11 mouse cellular contexts compared by ENCODE assay signal in the genomic region with DNA sequence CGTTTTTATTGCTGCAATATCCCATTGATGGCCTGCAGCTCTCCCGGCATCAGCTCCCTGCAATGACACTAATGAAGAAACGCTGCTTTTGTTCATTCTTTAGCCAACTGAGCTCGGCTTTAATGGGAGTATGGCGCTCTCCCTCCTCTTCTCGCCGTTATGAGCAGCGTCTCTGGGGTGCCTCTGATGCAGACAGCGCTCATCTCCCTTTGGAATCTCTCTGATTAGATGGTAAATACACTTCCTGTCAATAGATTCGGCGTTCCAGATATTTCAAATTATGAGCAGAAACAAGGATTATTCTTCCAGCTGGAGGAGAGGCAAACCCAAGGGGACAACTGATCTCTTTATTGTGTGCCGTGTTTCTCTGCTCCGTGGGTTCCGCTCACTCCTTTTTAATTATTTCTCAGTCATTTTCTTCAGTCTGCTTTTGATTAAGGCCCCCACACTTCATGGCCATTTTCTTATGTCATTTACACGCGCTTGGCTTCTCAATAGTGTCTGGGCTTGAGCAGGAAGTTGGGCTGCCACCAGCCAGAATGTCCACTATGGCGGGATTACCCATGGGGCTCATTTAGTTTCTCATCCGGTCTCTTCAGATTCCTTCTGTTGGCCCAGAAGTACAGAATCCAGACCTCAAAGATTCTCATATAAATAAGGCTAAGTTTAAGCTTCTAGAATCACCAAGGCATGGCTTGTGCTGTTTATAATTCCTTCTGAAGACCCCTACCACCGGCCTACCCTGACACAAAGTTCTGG. TPM values are rescaled to one million over a fixed set of nuclear protein-coding genes. Genes with fewer than 3 reads are reported as not detected.
A peak's percentile ranks its signal among the peaks of the same experiment; 100 is the strongest.
DNase-seq lines count a peak whose midpoint lies in the region; ATAC-seq and TF ChIP-seq lines count a peak whose summit lies in the region.
"Had no signal": no experiment of that assay in that cellular context is flagged by ENCODE, and none has a peak within 500 bp of the region (broad histone marks: within the 10 kb centered on the region; RNA-seq: fewer than 3 reads in every experiment).

No protein-coding gene starts in this region.

- H3K9me3 ChIP-seq in midbrain, embryonic 11.5 days (ENCODE audit: control insufficient read depth, low read length), result no peaks in the 10 kb centered on the region
- no peaks in the 10 kb centered on the region for H3K9me3 ChIP-seq in midbrain, embryonic 10.5 days (replicated peaks)
- no peaks in the 10 kb centered on the region for H3K9me3 ChIP-seq in forebrain, embryonic 12.5 days
- no peaks in the 10 kb centered on the region for H3K9me3 ChIP-seq in hindbrain, postnatal 0 days (ENCODE audit: low read length)
- H3K9me3 ChIP-seq in neural tube, embryonic 15.5 days (replicated peaks), result no peaks in the 10 kb centered on the region

- no peak for ATAC-seq in midbrain, embryonic 11.5 days (ENCODE audit: low FRiP score)
- ATAC-seq in forebrain, embryonic 12.5 days (ENCODE audit: low FRiP score), result peak; percentile 76; the same call in 1 of the 2 replicates
- ATAC-seq in hindbrain, postnatal 0 days, result no peak
- ATAC-seq in neural tube, embryonic 15.5 days (ENCODE audit: low FRiP score), result peak; percentile 83

- H3K4me3 ChIP-seq in midbrain, embryonic 11.5 days (ENCODE audit: low read depth, low read length), result no peak overlapping the region
- no peak overlapping the region for H3K4me3 ChIP-seq in midbrain, embryonic 10.5 days
- H3K4me3 ChIP-seq in forebrain, embryonic 12.5 days (replicated peaks), result 0 out of 2 replicates have a peak overlapping the region, but pooled peaks have one; percentile 10
- no peak overlapping the region for H3K4me3 ChIP-seq in hindbrain, postnatal 0 days (ENCODE audit: low read length)
- peak overlapping the region; percentile 5; the same call in 1 of the 2 replicates for H3K4me3 ChIP-seq in neural tube, embryonic 15.5 days (replicated peaks)

- TF ChIP-seq CTCF in hindbrain, postnatal 0 days (IDR thresholded peaks at IDR 0.05; ENCODE audit: low read depth), result no peak

- H3K4me2 ChIP-seq in midbrain, embryonic 11.5 days, result no peak overlapping the region
- H3K4me2 ChIP-seq in forebrain, embryonic 12.5 days, result peak overlapping the region; percentile 43
- peak overlapping the region; percentile 29 for H3K4me2 ChIP-seq in hindbrain, postnatal 0 days (ENCODE audit: low read depth, low read length)
- peak overlapping the region; percentile 47 for H3K4me2 ChIP-seq in neural tube, embryonic 15.5 days

- WGBS in midbrain, embryonic 11.5 days, result 72% methylated on average over 19 of the region's 19 CpGs
- WGBS in midbrain, embryonic 10.5 days, result 80% methylated on average over 19 of the region's 19 CpGs
- WGBS in forebrain, embryonic 12.5 days, result 27% methylated on average over 19 of the region's 19 CpGs
- WGBS in hindbrain, postnatal 0 days, result 46% methylated on average over 19 of the region's 19 CpGs
- 26% methylated on average over 19 of the region's 19 CpGs for WGBS in neural tube, embryonic 15.5 days

- no peak overlapping the region for H3K9ac ChIP-seq in midbrain, embryonic 11.5 days (ENCODE audit: low read length)
- no peak overlapping the region for H3K9ac ChIP-seq in forebrain, embryonic 12.5 days
- H3K9ac ChIP-seq in hindbrain, postnatal 0 days (replicated peaks; ENCODE audit: low read length), result no peak overlapping the region
- H3K9ac ChIP-seq in neural tube, embryonic 15.5 days (replicated peaks), result no peak overlapping the region

- no peaks in the 10 kb centered on the region for H3K27me3 ChIP-seq in midbrain, embryonic 11.5 days (ENCODE audit: control insufficient read depth, insufficient read depth, low read length)
- no peaks in the 10 kb centered on the region for H3K27me3 ChIP-seq in midbrain, embryonic 10.5 days (ENCODE audit: low read depth, poor library complexity, severe bottlenecking)
- H3K27me3 ChIP-seq in forebrain, embryonic 12.5 days, result no peaks in the 10 kb centered on the region
- H3K27me3 ChIP-seq in hindbrain, postnatal 0 days (ENCODE audit: insufficient read depth, low read length), result no peaks in the 10 kb centered on the region
- no peaks in the 10 kb centered on the region for H3K27me3 ChIP-seq in neural tube, embryonic 15.5 days (replicated peaks)

- no peaks in the 10 kb centered on the region for H3K4me1 ChIP-seq in midbrain, embryonic 11.5 days (ENCODE audit: control insufficient read depth, insufficient read depth, low read length)
- 0 out of 2 replicates have a peak, but pooled peaks cover 3% of the 10 kb centered on the region for H3K4me1 ChIP-seq in midbrain, embryonic 10.5 days
- H3K4me1 ChIP-seq in forebrain, embryonic 12.5 days, result peaks cover 9% of the 10 kb centered on the region
- no peaks in the 10 kb centered on the region for H3K4me1 ChIP-seq in hindbrain, postnatal 0 days (ENCODE audit: insufficient read depth, low read length)
- H3K4me1 ChIP-seq in neural tube, embryonic 15.5 days, result peaks cover 9% of the 10 kb centered on the region

- H3K27ac ChIP-seq in midbrain, embryonic 11.5 days (ENCODE audit: low read depth, low read length), result no peak overlapping the region
- H3K27ac ChIP-seq in midbrain, embryonic 10.5 days (replicated peaks), result no peak overlapping the region
- peak overlapping the region; percentile 78 for H3K27ac ChIP-seq in forebrain, embryonic 12.5 days
- peak overlapping the region; percentile 8; the same call in 1 of the 2 replicates for H3K27ac ChIP-seq in hindbrain, postnatal 0 days
- peak overlapping the region; percentile 77 for H3K27ac ChIP-seq in neural tube, embryonic 15.5 days (replicated peaks)

- no peaks in the 10 kb centered on the region for H3K36me3 ChIP-seq in midbrain, embryonic 11.5 days (ENCODE audit: control insufficient read depth, insufficient read depth, low read length)
- no peaks in the 10 kb centered on the region for H3K36me3 ChIP-seq in midbrain, embryonic 10.5 days
- no peaks in the 10 kb centered on the region for H3K36me3 ChIP-seq in forebrain, embryonic 12.5 days (replicated peaks)
- no peaks in the 10 kb centered on the region for H3K36me3 ChIP-seq in hindbrain, postnatal 0 days (ENCODE audit: insufficient read depth, low read length)
- no peaks in the 10 kb centered on the region for H3K36me3 ChIP-seq in neural tube, embryonic 15.5 days

- DNase-seq in midbrain, embryonic 11.5 days (ENCODE audit: low spot score, missing footprints), result peak; percentile 80
- DNase-seq in midbrain, embryonic 10.5 days (ENCODE audit: low spot score), result no peak
- DNase-seq in hindbrain, postnatal 0 days (ENCODE audit: low spot score), result peak; percentile 51
- DNase-seq in embryo, embryonic 9.5 days (ENCODE audit: extremely low spot score), result no peak
- DNase-seq in right cerebral cortex, postnatal 10 days (ENCODE audit: low spot score in 2 of 2), result no peak
- DNase-seq in testis, postnatal 10 days (ENCODE audit: low spot score), result no peak
- DNase-seq: kidney, adult 8-10 months; liver; lung, postnatal 4 days had no signal

RNA-seq across cellular contexts. Expression of a gene that starts 22.3 kb away (rescaled TPM):
- polyA plus RNA-seq in midbrain, embryonic 11.5 days (2014; fragmentation: Nextera tagmentation; extraction: Ambion mirVana), result 40.1 and 40.6 TPM in 2 replicates
- 34.1 and 36.7 TPM in 2 replicates for polyA plus RNA-seq in midbrain, embryonic 10.5 days (2016; fragmentation: Nextera tagmentation; extraction: Ambion mirVana)
- polyA plus RNA-seq in forebrain, embryonic 12.5 days (2016; fragmentation: Nextera tagmentation; extraction: Ambion mirVana), result 37.0 and 39.1 TPM in 2 replicates
- total RNA-seq in hindbrain, postnatal 0 days (2014; rRNA removed), result 16.2 and 32.2 TPM in 2 replicates
- 30.8 and 31.3 TPM in 2 replicates for polyA plus RNA-seq in hindbrain, postnatal 0 days (2015; fragmentation: Nextera tagmentation; extraction: Ambion mirVana)
- 20.7 and 24.6 TPM in 2 replicates for polyA plus RNA-seq in neural tube, embryonic 15.5 days (2015; fragmentation: Nextera tagmentation; extraction: Ambion mirVana)

RNA-seq across cellular contexts. Expression of a gene that starts 22.5 kb away (rescaled TPM):
- polyA plus RNA-seq in midbrain, embryonic 11.5 days (2014; fragmentation: Nextera tagmentation; extraction: Ambion mirVana), result 123 and 126 TPM in 2 replicates
- polyA plus RNA-seq in midbrain, embryonic 10.5 days (2016; fragmentation: Nextera tagmentation; extraction: Ambion mirVana), result 106 and 112 TPM in 2 replicates
- polyA plus RNA-seq in forebrain, embryonic 12.5 days (2016; fragmentation: Nextera tagmentation; extraction: Ambion mirVana), result 109 and 111 TPM in 2 replicates
- 41.3 and 51.5 TPM in 2 replicates for total RNA-seq in hindbrain, postnatal 0 days (2014; rRNA removed)
- 74.4 and 83.3 TPM in 2 replicates for polyA plus RNA-seq in hindbrain, postnatal 0 days (2015; fragmentation: Nextera tagmentation; extraction: Ambion mirVana)
- polyA plus RNA-seq in neural tube, embryonic 15.5 days (2015; fragmentation: Nextera tagmentation; extraction: Ambion mirVana), result 78.0 and 93.7 TPM in 2 replicates

RNA-seq across cellular contexts. Expression of a gene that starts 37.1 kb away (rescaled TPM):
- polyA plus RNA-seq in midbrain, embryonic 11.5 days (2014; fragmentation: Nextera tagmentation; extraction: Ambion mirVana), result 72.0 and 79.6 TPM in 2 replicates
- 95.2 and 110 TPM in 2 replicates for polyA plus RNA-seq in midbrain, embryonic 10.5 days (2016; fragmentation: Nextera tagmentation; extraction: Ambion mirVana)
- 95.8 and 107 TPM in 2 replicates for polyA plus RNA-seq in forebrain, embryonic 12.5 days (2016; fragmentation: Nextera tagmentation; extraction: Ambion mirVana)
- 32.5 and 46.5 TPM in 2 replicates for total RNA-seq in hindbrain, postnatal 0 days (2014; rRNA removed)
- 93.1 and 94.6 TPM in 2 replicates for polyA plus RNA-seq in hindbrain, postnatal 0 days (2015; fragmentation: Nextera tagmentation; extraction: Ambion mirVana)
- polyA plus RNA-seq in neural tube, embryonic 15.5 days (2015; fragmentation: Nextera tagmentation; extraction: Ambion mirVana), result 133 and 135 TPM in 2 replicates

Comparison
In these comparisons a context has a peak if more than half of its experiments do, and no peak if none do; other contexts are left out.
1. DNase-seq: peak in midbrain, embryonic 11.5 days (single experiment) and hindbrain, postnatal 0 days (single experiment); none in midbrain, embryonic 10.5 days (single experiment), embryo, embryonic 9.5 days (single experiment), right cerebral cortex, postnatal 10 days (0 of 2) and testis, postnatal 10 days (single experiment).
2. ATAC-seq: peak in forebrain, embryonic 12.5 days (single experiment) and neural tube, embryonic 15.5 days (single experiment); none in midbrain, embryonic 11.5 days (single experiment) and hindbrain, postnatal 0 days (single experiment).
3. H3K27ac ChIP-seq: peak in forebrain, embryonic 12.5 days (single experiment), hindbrain, postnatal 0 days (single experiment) and neural tube, embryonic 15.5 days (single experiment); none in midbrain, embryonic 11.5 days (single experiment) and midbrain, embryonic 10.5 days (single experiment).
4. H3K4me3 ChIP-seq: peak in forebrain, embryonic 12.5 days (single experiment) and neural tube, embryonic 15.5 days (single experiment); none in midbrain, embryonic 11.5 days (single experiment), midbrain, embryonic 10.5 days (single experiment) and hindbrain, postnatal 0 days (single experiment).